Mouse (Mus musculus) embryonic facial prominence, embryonic 11.5 days (tissue): ENCODE measurements around the gene Helq. TPM values are rescaled to one million over a fixed set of nuclear protein-coding genes. Genes with fewer than 3 reads are reported as not detected.

Experiments used
- ATAC-seq: fragments of 200-750 bp; cut with Nextera tagmentation; replicated peaks from 2 replicates; pipeline ENCODE4 v1.8.0; 2017; ENCODE audit warnings: low read depth; ENCODE audit not compliant: insufficient number of reproducible peaks, low FRiP score, low TSS enrichment
- DNase-seq: peaks from one replicate; pipeline ENCODE4 v3.0.0-alpha.2; 2015; ENCODE audit warnings: low spot score
- H3K27ac ChIP-seq: fragments of 300-500 bp; sonication (generic); replicated peaks from 2 replicates; pipeline ENCODE4 v1.5.1; 2014; ENCODE audit warnings: mild to moderate bottlenecking, low read depth, low read length, control low read depth
- H3K27me3 ChIP-seq: fragments of 300-500 bp; sonication (generic); 2 replicates; pipeline ENCODE4 v1.6.1; 2014; ENCODE audit warnings: mild to moderate bottlenecking, low read length, moderate library complexity, mixed read lengths; ENCODE audit not compliant: control insufficient read depth, insufficient read depth
- H3K36me3 ChIP-seq: fragments of 300-500 bp; sonication (generic); replicated peaks from 2 replicates; pipeline ENCODE4 v1.6.1; 2014; ENCODE audit warnings: low read depth, mild to moderate bottlenecking, low read length, moderate library complexity, mixed read lengths; ENCODE audit not compliant: control insufficient read depth, insufficient read depth
- H3K4me1 ChIP-seq: fragments of 300-500 bp; sonication (generic); 2 replicates; pipeline ENCODE4 v1.6.1; 2014; ENCODE audit warnings: low read length, mixed read lengths; ENCODE audit not compliant: control insufficient read depth, insufficient read depth
- H3K4me2 ChIP-seq: fragments of 300-500 bp; sonication (generic); 2 replicates; pipeline ENCODE4 v1.6.1; 2014; ENCODE audit warnings: low read depth, mild to moderate bottlenecking, control low read depth, low read length, moderate library complexity
- H3K4me3 ChIP-seq: fragments of 300-500 bp; sonication (generic); 2 replicates; pipeline ENCODE4 v1.5.1; 2014; ENCODE audit warnings: low read depth, low read length, control low read depth
- H3K9ac ChIP-seq: fragments of 300-500 bp; sonication (generic); replicated peaks from 2 replicates; pipeline ENCODE4 v1.6.1; 2014; ENCODE audit warnings: mild to moderate bottlenecking, control low read depth, low read length
- H3K9me3 ChIP-seq: fragments of 300-500 bp; sonication (generic); replicated peaks from 2 replicates; pipeline ENCODE4 v1.6.1; 2016; ENCODE audit warnings: mild to moderate bottlenecking, low read length, inconsistent platforms, mixed read lengths; ENCODE audit not compliant: control insufficient read depth
- WGBS: fragments of 180-500 bp; shearing (Covaris S2); extraction: QIAGEN DNeasy Blood & Tissue Kit; methylation state at CpG from one replicate; pipeline ENCODE4 v1.1.7; 2014; 5-methylcytosine and 5-hydroxymethylcytosine counted together
- polyA plus RNA-seq: library from polyadenylated mRNA; unstranded; fragments of >200 nt; fragmentation: Nextera tagmentation; extraction: Ambion mirVana; gene quantifications from 2 replicates; pipeline ENCODE4 v1.2.1, GENCODE M21; 2014

The Helq gene
- polyA plus RNA-seq, 1 experiment from 2014 or later: 21.6 TPM

- Histone ChIP-seq H3K36me3 (peaks cover 2% of the 10 kb centered on the region; the same call in 1 of the 2 replicates), H3K27me3 (no peaks in the 10 kb centered on the region), H3K27ac (no peak overlapping the region), H3K4me2 (no peak overlapping the region), H3K9me3 (no peaks in the 10 kb centered on the region), H3K9ac (no peak overlapping the region), H3K4me3 (no peak overlapping the region), H3K4me1 (no peaks in the 10 kb centered on the region)
- DNase-seq (no peak), ATAC-seq (no peak)
- 90% methylated on average over 5 of the region's 5 CpGs for WGBS
Measured at GRCm38 (mm10) chr5:100776900-100777299, 21.5 kb downstream of the Helq start.

- WGBS: 87% methylated on average over 13 of the region's 13 CpGs
- H3K27ac ChIP-seq: no peak overlapping the region
- DNase-seq (no peak), ATAC-seq (no peak)
- H3K36me3 ChIP-seq: peaks cover 2% of the 10 kb centered on the region; the same call in 1 of the 2 replicates
- no peaks in the 10 kb centered on the region for H3K9me3 ChIP-seq
- H3K4me3 ChIP-seq: no peak overlapping the region
- H3K4me2 ChIP-seq: no peak overlapping the region
- no peaks in the 10 kb centered on the region for H3K4me1 ChIP-seq
- H3K27me3 ChIP-seq: no peaks in the 10 kb centered on the region
- H3K9ac ChIP-seq: no peak overlapping the region
Measured at GRCm38 (mm10) chr5:100775778-100776404, 22.5 kb downstream of the Helq start.

- Histone ChIP-seq H3K4me3 (no peak overlapping the region), H3K4me2 (no peak overlapping the region), H3K9ac (no peak overlapping the region), H3K9me3 (no peaks in the 10 kb centered on the region), H3K27me3 (no peaks in the 10 kb centered on the region), H3K4me1 (no peaks in the 10 kb centered on the region), H3K27ac (no peak overlapping the region), H3K36me3 (peaks cover 2% of the 10 kb centered on the region; the same call in 1 of the 2 replicates)
- ATAC-seq (no peak), DNase-seq (no peak)
- 93% methylated on average over 4 of the region's 4 CpGs for WGBS
Measured at GRCm38 (mm10) chr5:100771575-100771974, 26.8 kb downstream of the Helq start.

GRCm38 (mm10) chr5:100766026-100766425 lies 32.4 kb downstream of the Helq start:
- Histone ChIP-seq H3K36me3 (no peaks in the 10 kb centered on the region; the same call in none of the 2 replicates), H3K27me3 (no peaks in the 10 kb centered on the region), H3K9me3 (no peaks in the 10 kb centered on the region), H3K4me2 (no peak overlapping the region), H3K9ac (no peak overlapping the region), H3K27ac (no peak overlapping the region), H3K4me1 (no peaks in the 10 kb centered on the region), H3K4me3 (no peak overlapping the region)
- WGBS: 96% methylated on average over 7 of the region's 7 CpGs
- DNase-seq (no peak), ATAC-seq (no peak)

- Histone ChIP-seq H3K36me3 (no peaks in the 10 kb centered on the region; the same call in none of the 2 replicates), H3K4me1 (no peaks in the 10 kb centered on the region), H3K27ac (no peak overlapping the region), H3K9ac (no peak overlapping the region), H3K27me3 (no peaks in the 10 kb centered on the region), H3K9me3 (no peaks in the 10 kb centered on the region), H3K4me3 (no peak overlapping the region), H3K4me2 (no peak overlapping the region)
- WGBS: 92% methylated on average over 7 of the region's 7 CpGs
- DNase-seq (no peak), ATAC-seq (no peak)
Measured at GRCm38 (mm10) chr5:100761736-100762135, 36.7 kb downstream of the Helq start.

GRCm38 (mm10) chr5:100760049-100760663 lies 38.2 kb downstream of the Helq start:
- Histone ChIP-seq H3K4me2 (no peak overlapping the region), H3K27ac (no peak overlapping the region), H3K4me1 (no peaks in the 10 kb centered on the region), H3K9ac (no peak overlapping the region), H3K9me3 (no peaks in the 10 kb centered on the region), H3K4me3 (no peak overlapping the region), H3K36me3 (no peaks in the 10 kb centered on the region; the same call in none of the 2 replicates), H3K27me3 (no peaks in the 10 kb centered on the region)
- ATAC-seq (no peak), DNase-seq (no peak)
- 88% methylated on average over 10 of the region's 10 CpGs for WGBS

- H3K4me3 ChIP-seq: no peak overlapping the region
Measured at GRCm38 (mm10) chr5:100758121-100758520, 40.3 kb downstream of the Helq start.

GRCm38 (mm10) chr5:100753407-100753806 lies 45.0 kb downstream of the Helq start:
- H3K27ac ChIP-seq: no peak overlapping the region

More at GRCm38 (mm10) chr5:100758121-100758520, 40.3 kb downstream of the Helq start:
- Histone ChIP-seq H3K9me3 (no peaks in the 10 kb centered on the region), H3K4me1 (no peaks in the 10 kb centered on the region), H3K4me2 (no peak overlapping the region), H3K36me3 (no peaks in the 10 kb centered on the region; the same call in 1 of the 2 replicates), H3K27me3 (no peaks in the 10 kb centered on the region), H3K27ac (no peak overlapping the region), H3K9ac (no peak overlapping the region)
- ATAC-seq (no peak), DNase-seq (no peak)
- WGBS: 89% methylated on average over 5 of the region's 5 CpGs

More at GRCm38 (mm10) chr5:100753407-100753806, 45.0 kb downstream of the Helq start:
- DNase-seq (no peak), ATAC-seq (no peak)
- Histone ChIP-seq H3K27me3 (no peaks in the 10 kb centered on the region), H3K9me3 (no peaks in the 10 kb centered on the region), H3K4me2 (no peak overlapping the region), H3K4me1 (no peaks in the 10 kb centered on the region), H3K36me3 (no peaks in the 10 kb centered on the region), H3K9ac (no peak overlapping the region), H3K4me3 (no peak overlapping the region)
- WGBS: 59% methylated on average over 7 of the region's 7 CpGs
